Mouse (Mus musculus) heart, embryonic 14.5 days (tissue): ENCODE measurements at regions not wholly inside any gene's neighbourhood (a gene's known extent, or its start where the extent isn't known, plus 50 kb on each side); places are given as distances from the start of the nearest gene placed in this dataset.

Experiments used
- ATAC-seq: fragments of 200-750 bp; cut with Nextera tagmentation; 2 replicates; pipeline ENCODE4 v1.8.0; 2017; ENCODE audit warnings: low read depth, moderate TSS enrichment; ENCODE audit not compliant: insufficient number of reproducible peaks, insufficient read depth, low FRiP score
- H3K27ac ChIP-seq, 2 experiments: fragments of 200-500 bp in 1 of 2; fragments of 300-500 bp in 1 of 2; sonication (generic) in 1 of 2; replicated peaks in 1 of 2; 2 replicates each; pipeline ENCODE4 v1.5.1; 2012 to 2014; ENCODE audit warnings: low read depth in 2 of 2, low read length in 2 of 2, control low read depth in 1 of 2, mild to moderate bottlenecking in 1 of 2, mixed read lengths in 1 of 2; ENCODE audit not compliant: control insufficient read depth in 1 of 2, insufficient read depth in 1 of 2
- H3K27me3 ChIP-seq: fragments of 300-500 bp; sonication (generic); 2 replicates; pipeline ENCODE4 v1.6.1; 2014; ENCODE audit warnings: mild to moderate bottlenecking, low read length, control low read depth; ENCODE audit not compliant: control insufficient read depth, insufficient read depth
- H3K36me3 ChIP-seq: fragments of 300-500 bp; sonication (generic); 2 replicates; pipeline ENCODE4 v1.6.1; 2014; ENCODE audit warnings: mild to moderate bottlenecking, control low read depth, low read length, mixed read lengths; ENCODE audit not compliant: control insufficient read depth, insufficient read depth
- H3K4me1 ChIP-seq, 2 experiments: fragments of 200-500 bp in 1 of 2; fragments of 300-500 bp in 1 of 2; sonication (generic) in 1 of 2; 2 replicates each; pipeline ENCODE4 v1.6.1; 2012 to 2014; ENCODE audit warnings: low read length in 2 of 2, control low read depth in 1 of 2, mixed read lengths in 1 of 2; ENCODE audit not compliant: control insufficient read depth in 2 of 2, insufficient read depth in 2 of 2
- H3K4me2 ChIP-seq: fragments of 300-500 bp; sonication (generic); 2 replicates; pipeline ENCODE4 v1.6.1; 2014; ENCODE audit warnings: mild to moderate bottlenecking, low read length
- H3K4me3 ChIP-seq, 2 experiments: fragments of 200-500 bp in 1 of 2; fragments of 300-500 bp in 1 of 2; sonication (generic) in 1 of 2; 2 replicates each; pipeline ENCODE4 v1.5.1; 2012 to 2014; ENCODE audit warnings: low read length in 2 of 2, mild to moderate bottlenecking in 2 of 2, control low read depth in 1 of 2, low read depth in 1 of 2, moderate library complexity in 1 of 2; ENCODE audit not compliant: control insufficient read depth in 1 of 2, insufficient read depth in 1 of 2
- H3K9ac ChIP-seq: fragments of 300-500 bp; sonication (generic); 2 replicates; pipeline ENCODE4 v1.6.1; 2014; ENCODE audit warnings: mild to moderate bottlenecking, low read length
- H3K9me3 ChIP-seq: fragments of 300-500 bp; sonication (generic); 2 replicates; pipeline ENCODE4 v1.6.1; 2016; ENCODE audit warnings: low read length, control low read depth; ENCODE audit not compliant: control insufficient read depth
- WGBS: fragments of 180-500 bp; shearing (Covaris S2); extraction: QIAGEN DNeasy Blood & Tissue Kit; methylation state at CpG from one replicate; pipeline ENCODE4 v1.1.7; 2014; 5-methylcytosine and 5-hydroxymethylcytosine counted together

- H3K9ac ChIP-seq: no peak overlapping the region
- no peak overlapping the region for H3K4me2 ChIP-seq
- no peaks in the 10 kb centered on the region for H3K4me1 ChIP-seq
- WGBS: 65% methylated on average over 7 of the region's 7 CpGs
- no peaks in the 10 kb centered on the region for H3K36me3 ChIP-seq
- ATAC-seq: no peak
- H3K4me3 ChIP-seq: no peak overlapping the region
- no peaks in the 10 kb centered on the region for H3K9me3 ChIP-seq
- no peak overlapping the region for H3K27ac ChIP-seq
- H3K27me3 ChIP-seq: no peaks in the 10 kb centered on the region
Observed at GRCm38 (mm10) chr12:71512915-71513612, 203.4 kb downstream of the Dact1 start.

- H3K4me1 ChIP-seq: no peaks in the 10 kb centered on the region
- no peak overlapping the region for H3K9ac ChIP-seq
- H3K27ac ChIP-seq: no peak overlapping the region
- no peak overlapping the region for H3K4me2 ChIP-seq
- H3K4me3 ChIP-seq: no peak overlapping the region
- H3K9me3 ChIP-seq: no peaks in the 10 kb centered on the region
- H3K36me3 ChIP-seq: no peaks in the 10 kb centered on the region
- WGBS: 32% methylated on average over 1 of the region's 1 CpGs
- no peak for ATAC-seq
- no peaks in the 10 kb centered on the region for H3K27me3 ChIP-seq
Observed at GRCm38 (mm10) chr12:71519520-71519919, 209.8 kb downstream of the Dact1 start.

GRCm38 (mm10) chr12:71521936-71522335, 212.3 kb downstream of the Dact1 start:
- no peak overlapping the region for H3K27ac ChIP-seq
- no peak overlapping the region for H3K9ac ChIP-seq
- H3K36me3 ChIP-seq: no peaks in the 10 kb centered on the region
- 75% methylated on average over 3 of the region's 3 CpGs for WGBS
- no peak for ATAC-seq
- H3K4me1 ChIP-seq: no peaks in the 10 kb centered on the region
- no peak overlapping the region for H3K4me2 ChIP-seq
- H3K9me3 ChIP-seq: no peaks in the 10 kb centered on the region
- H3K4me3 ChIP-seq: no peak overlapping the region
- H3K27me3 ChIP-seq: no peaks in the 10 kb centered on the region

- H3K4me2 ChIP-seq: no peak overlapping the region
- WGBS: 81% methylated on average over 5 of the region's 5 CpGs
- H3K27me3 ChIP-seq: no peaks in the 10 kb centered on the region
- no peak overlapping the region for H3K27ac ChIP-seq
- H3K4me1 ChIP-seq: no peaks in the 10 kb centered on the region
- H3K36me3 ChIP-seq: no peaks in the 10 kb centered on the region
- H3K9ac ChIP-seq: no peak overlapping the region
- H3K9me3 ChIP-seq: no peaks in the 10 kb centered on the region
- no peak for ATAC-seq
- no peak overlapping the region for H3K4me3 ChIP-seq
Observed at GRCm38 (mm10) chr12:71522451-71522850, 212.8 kb downstream of the Dact1 start.

- no peak overlapping the region for H3K27ac ChIP-seq
- no peak overlapping the region for H3K4me3 ChIP-seq
- H3K4me2 ChIP-seq: no peak overlapping the region
Observed at GRCm38 (mm10) chr12:71524156-71524555, 214.5 kb downstream of the Dact1 start.

GRCm38 (mm10) chr12:71525255-71525927, 215.7 kb downstream of the Dact1 start:
- H3K4me2 ChIP-seq: no peak overlapping the region
- 61% methylated on average over 10 of the region's 10 CpGs for WGBS
- H3K36me3 ChIP-seq: no peaks in the 10 kb centered on the region
- no peak overlapping the region for H3K27ac ChIP-seq
- H3K9me3 ChIP-seq: no peaks in the 10 kb centered on the region
- no peak for ATAC-seq
- no peaks in the 10 kb centered on the region for H3K4me1 ChIP-seq
- H3K27me3 ChIP-seq: no peaks in the 10 kb centered on the region
- H3K4me3 ChIP-seq: no peak overlapping the region
- H3K9ac ChIP-seq: no peak overlapping the region

More at GRCm38 (mm10) chr12:71524156-71524555, 214.5 kb downstream of the Dact1 start:
- 4% methylated on average over 6 of the region's 6 CpGs for WGBS
- no peaks in the 10 kb centered on the region for H3K4me1 ChIP-seq
- H3K27me3 ChIP-seq: no peaks in the 10 kb centered on the region
- no peaks in the 10 kb centered on the region for H3K9me3 ChIP-seq
- no peak for ATAC-seq
- no peak overlapping the region for H3K9ac ChIP-seq
- no peaks in the 10 kb centered on the region for H3K36me3 ChIP-seq

GRCm38 (mm10) chr12:71526623-71527022, 216.9 kb downstream of the Dact1 start:
- no peak overlapping the region for H3K4me2 ChIP-seq
- H3K9ac ChIP-seq: no peak overlapping the region
- H3K9me3 ChIP-seq: no peaks in the 10 kb centered on the region
- no peaks in the 10 kb centered on the region for H3K27me3 ChIP-seq
- WGBS: 93% methylated on average over 7 of the region's 7 CpGs
- H3K27ac ChIP-seq: no peak overlapping the region
- H3K36me3 ChIP-seq: no peaks in the 10 kb centered on the region
- H3K4me3 ChIP-seq: no peak overlapping the region
- no peak for ATAC-seq
- no peaks in the 10 kb centered on the region for H3K4me1 ChIP-seq
